Mouse (Mus musculus): ENCODE results near the gene Nkx2-4. TPM values are rescaled to one million over a fixed set of nuclear protein-coding genes. Genes with fewer than 3 reads are reported as not detected.

Gene Nkx2-4
- polyA plus RNA-seq, 1 experiment from 2014 or later: 1.3 TPM

Other genes with a start within 250 kb of the Nkx2-4 start
- gene Kiz, start 229.6 kb downstream of the Nkx2-4 start, polyA plus RNA-seq (2014; fragmentation: Nextera tagmentation; extraction: Ambion mirVana): 28.7 and 30.5 TPM in 2 replicates
- gene Xrn2, start 72.4 kb downstream of the Nkx2-4 start, polyA plus RNA-seq (2014; fragmentation: Nextera tagmentation; extraction: Ambion mirVana): 93.4 and 101 TPM in 2 replicates
- 3.2 and 5.1 TPM in 2 replicates for gene Nkx2-2, start 108.8 kb upstream of the Nkx2-4 start, polyA plus RNA-seq (2014; fragmentation: Nextera tagmentation; extraction: Ambion mirVana)

Measured in forebrain, embryonic 14.5 days (tissue).